Mouse (Mus musculus): ENCODE results near the gene Gm21981. TPM values are rescaled to one million over a fixed set of nuclear protein-coding genes. Genes with fewer than 3 reads are reported as not detected.

Gene Gm21981
- total RNA-seq, 1 experiment from 2014 or later, result 0.41 TPM

DNA sequence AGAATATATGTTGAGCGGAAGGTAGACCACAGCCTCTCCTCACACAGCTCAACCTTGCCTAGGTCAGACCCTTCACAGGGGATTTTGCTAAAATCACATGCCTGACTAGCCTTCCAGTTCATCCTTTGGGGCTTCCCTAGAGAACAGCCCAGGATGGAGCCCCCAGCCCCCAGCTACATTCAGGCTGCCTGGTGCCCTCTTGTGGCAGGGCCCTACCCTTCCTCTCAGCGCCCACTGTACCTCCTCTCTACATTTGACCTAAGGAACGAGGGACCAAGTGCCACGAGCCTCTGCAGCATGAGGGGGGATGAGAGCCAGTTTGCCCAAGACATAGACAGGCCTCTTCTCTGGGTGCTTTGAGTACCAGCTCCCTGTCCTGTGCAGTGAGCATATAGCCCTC lies 10.4 kb upstream of the Gm21981 start:
- no peak for ATAC-seq (replicated peaks; ENCODE audit: low read depth, poor library complexity, severe bottlenecking)

DNA sequence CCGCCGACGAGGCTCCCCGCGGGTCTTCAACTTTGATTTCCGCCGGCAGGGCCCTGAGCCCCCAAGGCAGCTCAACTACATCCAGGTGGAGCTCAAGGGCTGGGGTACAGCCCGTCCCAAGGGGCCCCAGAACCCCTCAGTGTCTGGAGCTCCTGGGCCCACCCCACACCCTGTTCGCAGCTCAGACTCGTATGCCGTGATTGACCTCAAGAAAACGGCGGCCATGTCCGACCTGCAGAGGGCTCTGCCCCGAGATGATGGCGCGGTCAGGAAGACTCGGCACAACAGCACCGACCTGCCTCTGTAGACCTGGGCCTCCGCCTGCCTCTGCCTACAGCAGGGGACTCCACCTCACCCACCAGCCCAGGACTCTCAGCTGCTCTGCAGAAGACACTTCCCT lies 9.3 kb upstream of the Gm21981 start:
- ATAC-seq (replicated peaks; ENCODE audit: low read depth, poor library complexity, severe bottlenecking), result no peak

DNA sequence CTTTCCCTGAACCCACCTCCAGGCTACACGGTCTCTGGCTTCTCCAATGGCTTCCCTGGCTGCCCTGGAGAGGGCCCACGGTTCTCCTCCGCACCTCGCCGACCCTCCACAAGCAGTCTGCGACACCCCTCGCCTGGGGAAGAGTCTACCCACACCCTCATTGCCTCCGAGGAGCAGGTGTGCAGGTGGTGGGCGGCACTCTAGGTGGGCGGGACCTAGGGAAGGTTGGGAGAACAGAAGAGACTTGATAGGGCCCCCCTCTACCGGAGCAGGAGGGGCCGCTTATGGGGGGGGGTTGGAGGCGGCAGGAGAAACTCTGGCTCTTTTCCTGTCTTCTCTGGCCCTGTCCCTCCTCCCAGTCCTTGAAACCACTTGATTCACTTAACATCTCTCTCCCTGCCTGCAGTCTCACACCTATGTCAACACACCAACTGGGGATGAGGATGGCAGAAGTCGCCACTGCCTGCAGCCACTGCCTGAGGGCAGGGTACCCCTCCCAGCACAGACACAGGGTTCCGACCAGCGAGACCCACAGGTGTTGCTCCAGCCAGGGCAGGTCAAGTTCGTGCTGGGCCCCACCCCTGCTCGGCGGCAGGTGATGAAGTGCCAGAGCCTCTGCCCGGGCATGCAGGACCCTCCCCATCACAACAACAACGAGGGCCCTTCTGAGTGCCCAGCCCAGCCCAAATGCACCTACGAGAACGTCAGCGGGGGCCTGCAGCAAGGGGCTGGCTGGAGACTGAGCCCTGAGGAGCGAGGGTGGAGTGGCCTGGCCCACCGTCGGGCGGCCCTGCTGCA lies 8.5 kb upstream of the Gm21981 start:
- no peak for ATAC-seq (replicated peaks; ENCODE audit: low read depth, poor library complexity, severe bottlenecking)

DNA sequence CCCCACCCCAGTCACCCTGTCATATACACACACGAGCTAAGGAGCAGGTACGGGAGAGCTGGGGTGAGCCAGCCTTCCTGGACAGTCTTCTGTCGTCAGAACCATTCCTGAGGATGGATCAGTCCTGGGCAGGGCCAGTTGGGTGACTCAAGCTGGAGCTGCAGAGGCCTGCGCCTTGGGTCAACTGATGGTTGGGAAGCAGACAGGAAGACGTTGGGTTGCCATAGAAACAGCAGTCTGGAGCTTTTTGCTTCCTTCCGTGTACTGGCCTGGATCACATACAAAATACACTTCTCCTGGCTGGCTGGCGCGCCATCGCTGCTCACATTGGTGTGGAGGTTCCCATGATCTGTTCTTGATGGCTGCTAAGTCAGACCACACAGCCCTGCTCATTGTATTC lies 7.5 kb upstream of the Gm21981 start:
- ATAC-seq (replicated peaks; ENCODE audit: low read depth, poor library complexity, severe bottlenecking), result no peak

DNA sequence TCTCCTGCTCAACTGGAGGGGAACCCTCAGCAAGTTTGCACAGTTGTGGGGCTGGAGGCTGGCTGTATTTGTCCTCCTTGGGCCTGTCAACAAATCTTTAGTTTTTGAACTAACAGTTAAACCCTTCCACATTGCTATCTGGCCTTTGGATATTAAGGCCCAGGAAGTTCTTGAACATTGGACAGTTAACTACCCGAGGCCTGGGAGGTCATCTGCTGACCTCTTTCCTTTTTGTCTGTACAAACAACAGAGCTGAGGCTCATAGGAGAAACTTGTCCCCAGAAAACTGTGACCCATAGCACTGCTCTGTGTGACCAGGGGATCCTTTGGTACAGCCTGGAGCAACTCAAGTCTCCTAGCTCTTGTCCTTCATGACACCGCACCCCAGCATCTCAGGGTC lies 4.8 kb upstream of the Gm21981 start:
- ATAC-seq (replicated peaks; ENCODE audit: low read depth, poor library complexity, severe bottlenecking), result no peak

DNA sequence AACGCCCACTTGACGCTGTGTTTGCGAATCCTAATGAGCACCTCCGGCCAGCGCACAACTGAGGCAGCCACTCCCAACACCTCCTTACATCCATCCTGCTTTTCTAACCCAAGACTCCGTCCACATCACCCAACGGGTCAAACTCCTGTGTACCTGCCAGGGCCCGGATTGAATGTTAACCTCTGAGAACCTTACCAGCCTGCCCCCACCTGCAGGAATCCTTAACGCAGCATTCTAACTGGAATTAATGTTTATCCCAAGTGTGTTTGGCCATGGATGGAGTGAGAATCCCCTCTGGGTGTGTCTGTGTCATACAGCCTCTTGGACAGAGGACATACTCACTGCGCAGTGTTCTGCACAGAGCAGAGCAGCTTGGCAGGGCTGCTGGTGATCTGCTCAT lies 3.9 kb upstream of the Gm21981 start:
- ATAC-seq (replicated peaks; ENCODE audit: low read depth, poor library complexity, severe bottlenecking), result no peak

DNA sequence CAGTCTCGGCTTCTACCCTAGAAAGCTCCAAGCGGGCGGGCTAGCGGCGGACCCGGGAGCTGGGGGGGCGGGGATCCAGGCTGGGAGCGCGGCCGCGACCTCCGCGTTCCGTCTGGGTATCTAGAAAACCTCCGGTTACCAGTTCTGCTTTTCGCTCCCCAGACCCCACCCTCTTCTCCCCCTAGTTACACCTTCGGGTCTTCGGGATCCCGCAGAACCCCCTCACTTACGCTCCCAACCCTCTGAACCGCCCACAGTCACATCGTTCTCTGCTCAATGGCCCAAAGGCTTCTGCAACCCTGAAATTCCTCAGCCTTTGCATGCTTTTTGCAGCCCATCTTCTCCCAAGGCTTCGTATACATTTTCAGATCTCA lies 1.1 kb upstream of the Gm21981 start:
- ATAC-seq (replicated peaks; ENCODE audit: low read depth, poor library complexity, severe bottlenecking), result no peak

DNA sequence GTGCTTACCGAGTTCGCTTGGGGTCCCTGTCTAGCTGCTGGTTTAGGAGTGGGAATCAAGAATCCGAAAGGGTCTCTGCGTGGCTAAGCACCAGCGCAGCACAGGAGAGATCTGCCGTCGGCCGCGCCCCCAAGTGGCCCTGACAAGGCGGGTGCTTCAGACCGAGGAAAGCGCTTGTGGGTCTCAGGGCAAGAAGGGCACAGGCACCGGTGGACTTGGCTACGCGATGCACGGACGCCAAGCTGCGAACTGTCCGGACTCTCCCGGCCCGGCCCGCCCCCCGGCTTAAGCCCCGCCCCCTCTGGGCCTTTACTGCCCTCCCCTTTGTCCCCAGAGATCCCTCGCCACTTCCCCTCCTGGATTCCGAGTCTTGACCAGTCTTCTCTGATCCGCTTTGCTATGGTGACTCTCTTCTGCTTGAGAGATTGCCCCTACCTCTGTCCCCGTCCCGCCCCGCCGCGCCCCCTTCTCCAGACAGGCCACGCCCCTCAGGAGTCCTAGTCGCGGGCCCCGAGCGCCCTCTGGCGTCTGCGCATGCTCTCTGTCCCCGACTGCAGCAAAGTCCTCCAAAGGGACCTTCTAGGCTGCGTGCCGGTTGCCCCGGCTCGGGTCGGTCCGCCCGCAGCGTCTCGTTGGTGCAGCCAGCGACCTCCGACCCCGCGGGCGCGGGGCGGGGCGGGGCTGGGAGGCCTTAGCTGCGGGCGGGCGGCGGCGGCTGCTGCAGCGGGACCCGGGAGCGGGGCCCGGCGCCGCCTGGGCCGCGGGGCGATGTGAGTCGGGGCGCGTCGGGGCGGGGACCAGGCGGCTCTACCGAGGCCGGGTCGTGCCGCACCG lies 465 bp upstream of the Gm21981 start, which contains the start of gene Prickle4:
Gene Prickle4, minus strand, starts transcription at position 234 of the 834 bp plus-strand sequence.
- ATAC-seq (replicated peaks; ENCODE audit: low read depth, poor library complexity, severe bottlenecking), result peak; percentile 91

DNA sequence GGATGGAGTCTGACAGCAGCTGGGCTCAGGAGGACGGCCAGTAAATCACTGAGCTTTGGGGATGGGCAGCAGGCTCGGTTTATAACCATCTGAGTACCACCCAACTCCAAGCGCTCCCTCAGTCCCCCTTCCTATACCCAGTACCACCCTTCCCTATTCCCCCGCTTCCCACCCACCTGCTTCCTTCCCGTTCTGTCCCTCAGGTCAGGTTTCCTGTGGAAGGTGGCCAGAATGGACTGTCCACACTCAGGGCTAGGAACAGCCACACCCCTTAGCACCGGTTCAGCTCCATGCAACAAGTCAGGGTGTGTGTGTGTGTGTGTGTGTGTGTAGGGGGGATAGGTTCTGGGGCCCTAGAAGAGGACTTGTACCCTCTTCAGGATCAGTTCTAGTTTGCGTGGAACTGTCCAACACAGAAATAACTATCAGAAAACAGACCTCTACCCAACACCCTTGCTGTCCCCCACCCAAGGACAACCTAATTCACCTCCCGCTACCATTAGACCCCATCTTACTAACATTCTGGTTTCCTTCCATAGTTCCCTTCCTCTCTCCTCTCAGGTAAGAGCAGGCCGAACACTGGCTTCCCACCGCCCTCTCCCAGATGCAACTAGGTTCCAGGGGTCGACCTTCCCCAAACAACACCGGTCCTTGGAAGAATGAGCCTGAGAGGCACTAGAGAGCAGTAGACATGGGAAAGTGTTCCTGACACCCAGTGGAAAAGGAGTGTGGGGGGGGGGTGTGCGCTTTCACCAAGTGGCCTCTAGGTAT lies 399 bp downstream of the Gm21981 start:
- ATAC-seq (replicated peaks; ENCODE audit: low read depth, poor library complexity, severe bottlenecking), result no peak

DNA sequence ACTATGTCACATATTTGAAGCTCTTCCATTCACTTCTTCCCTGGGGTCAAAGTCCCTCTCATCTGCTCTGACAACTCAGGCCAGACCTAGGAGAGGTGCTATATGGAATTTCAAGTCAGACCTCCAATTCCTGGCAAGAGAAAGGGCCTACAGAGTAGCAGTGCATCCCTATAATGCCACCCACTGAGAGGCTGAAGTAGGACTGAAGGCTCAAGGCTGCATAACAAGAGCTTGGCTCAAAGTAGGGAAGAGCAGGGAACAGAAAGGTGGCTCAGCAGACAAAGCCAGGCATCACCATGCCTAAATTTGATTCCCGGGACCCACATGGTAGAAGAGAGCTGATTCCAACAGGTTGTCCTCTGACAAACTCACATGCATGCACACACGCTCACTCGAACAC lies 2.6 kb downstream of the Gm21981 start:
- ATAC-seq (replicated peaks; ENCODE audit: low read depth, poor library complexity, severe bottlenecking), result no peak

DNA sequence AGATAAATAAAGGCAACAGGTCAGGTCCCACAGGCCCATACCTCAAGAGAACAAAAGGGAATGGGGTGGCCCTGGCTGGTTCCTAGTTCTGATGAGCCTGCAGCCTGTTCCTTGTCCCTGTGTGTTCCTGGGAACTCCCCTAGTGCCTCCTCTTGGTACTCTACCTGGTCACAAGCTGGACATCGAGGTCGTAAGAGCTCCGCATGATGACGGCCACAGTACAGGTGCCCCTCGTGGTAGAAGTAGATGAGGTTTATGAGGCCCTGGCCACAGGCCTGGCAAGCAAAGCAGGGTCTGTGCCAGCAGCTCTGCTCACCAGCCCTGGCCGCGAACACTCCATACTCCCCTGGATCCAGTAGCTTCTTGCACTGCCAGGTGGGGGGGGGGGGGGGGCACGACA lies 4.4 kb downstream of the Gm21981 start:
- ATAC-seq (replicated peaks; ENCODE audit: low read depth, poor library complexity, severe bottlenecking), result no peak

DNA sequence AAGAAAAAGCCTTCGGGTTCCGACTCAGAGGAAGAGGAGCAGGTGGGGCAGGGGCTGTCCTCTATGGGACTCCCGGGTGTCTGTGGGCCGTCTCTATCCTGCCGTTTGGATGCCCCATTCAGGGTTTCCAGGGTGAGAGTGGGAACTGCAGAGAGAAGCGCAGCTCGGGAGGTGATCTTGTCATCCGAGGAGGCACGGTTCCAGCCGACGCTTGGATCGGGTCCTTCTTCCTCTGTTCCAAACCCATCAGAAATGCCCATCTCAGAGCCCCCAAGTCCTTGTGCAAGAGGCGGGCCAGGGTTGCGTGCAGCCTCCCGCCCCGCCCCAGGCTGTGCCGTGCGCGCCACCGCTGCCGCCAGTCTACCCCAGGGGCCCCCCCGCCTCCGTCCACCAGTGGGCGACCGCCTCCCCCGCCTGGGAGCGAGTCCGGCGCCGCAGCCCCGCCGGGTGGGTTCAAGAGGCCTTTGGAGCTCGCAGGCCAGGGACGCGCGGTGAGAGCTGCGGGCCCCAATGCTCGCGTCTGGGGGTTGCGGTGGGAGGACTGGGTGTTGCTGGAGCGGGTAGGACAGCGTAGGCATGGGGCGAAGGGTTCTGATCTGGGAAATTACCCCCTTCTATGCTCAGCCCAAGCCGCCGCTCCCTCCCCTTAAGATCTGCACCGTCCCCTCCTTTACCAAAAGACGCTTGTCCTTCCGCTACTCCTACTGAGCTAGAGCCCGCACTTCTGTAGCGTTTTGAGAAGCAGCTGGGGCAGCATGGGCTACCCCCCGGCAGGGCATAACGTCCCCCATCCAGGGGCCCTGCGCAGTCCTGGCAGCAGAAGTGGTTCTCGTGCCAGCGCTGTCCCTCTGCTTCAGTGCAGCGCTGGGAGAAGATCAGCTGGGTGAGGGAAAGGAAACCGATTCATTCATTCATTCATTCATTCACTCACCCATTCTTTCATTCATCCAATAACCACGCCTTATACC lies 5.4 kb downstream of the Gm21981 start, which contains the start of gene Frs3:
Gene Frs3, plus strand, starts transcription at position 423 of the 968 bp plus-strand sequence.
- peak; percentile 24 for ATAC-seq (replicated peaks; ENCODE audit: low read depth, poor library complexity, severe bottlenecking)

DNA sequence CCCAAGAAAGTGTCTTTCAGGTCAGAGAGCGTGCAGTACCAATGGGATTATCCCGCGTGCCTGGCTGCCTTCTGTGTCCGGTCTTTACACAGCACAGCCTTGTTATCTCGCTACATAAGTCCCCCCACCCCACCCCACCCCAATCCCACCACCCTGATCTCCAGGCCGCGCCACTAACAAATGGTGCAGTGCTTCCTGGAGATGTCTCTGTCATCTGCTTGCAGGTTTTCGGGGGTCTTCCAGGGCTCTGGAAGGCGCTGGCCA lies 6.0 kb downstream of the Gm21981 start, which contains the start of gene Tomm6:
Gene Tomm6, minus strand, starts transcription at position 43 of the 264 bp plus-strand sequence.
- no peak for ATAC-seq (replicated peaks; ENCODE audit: low read depth, poor library complexity, severe bottlenecking)

DNA sequence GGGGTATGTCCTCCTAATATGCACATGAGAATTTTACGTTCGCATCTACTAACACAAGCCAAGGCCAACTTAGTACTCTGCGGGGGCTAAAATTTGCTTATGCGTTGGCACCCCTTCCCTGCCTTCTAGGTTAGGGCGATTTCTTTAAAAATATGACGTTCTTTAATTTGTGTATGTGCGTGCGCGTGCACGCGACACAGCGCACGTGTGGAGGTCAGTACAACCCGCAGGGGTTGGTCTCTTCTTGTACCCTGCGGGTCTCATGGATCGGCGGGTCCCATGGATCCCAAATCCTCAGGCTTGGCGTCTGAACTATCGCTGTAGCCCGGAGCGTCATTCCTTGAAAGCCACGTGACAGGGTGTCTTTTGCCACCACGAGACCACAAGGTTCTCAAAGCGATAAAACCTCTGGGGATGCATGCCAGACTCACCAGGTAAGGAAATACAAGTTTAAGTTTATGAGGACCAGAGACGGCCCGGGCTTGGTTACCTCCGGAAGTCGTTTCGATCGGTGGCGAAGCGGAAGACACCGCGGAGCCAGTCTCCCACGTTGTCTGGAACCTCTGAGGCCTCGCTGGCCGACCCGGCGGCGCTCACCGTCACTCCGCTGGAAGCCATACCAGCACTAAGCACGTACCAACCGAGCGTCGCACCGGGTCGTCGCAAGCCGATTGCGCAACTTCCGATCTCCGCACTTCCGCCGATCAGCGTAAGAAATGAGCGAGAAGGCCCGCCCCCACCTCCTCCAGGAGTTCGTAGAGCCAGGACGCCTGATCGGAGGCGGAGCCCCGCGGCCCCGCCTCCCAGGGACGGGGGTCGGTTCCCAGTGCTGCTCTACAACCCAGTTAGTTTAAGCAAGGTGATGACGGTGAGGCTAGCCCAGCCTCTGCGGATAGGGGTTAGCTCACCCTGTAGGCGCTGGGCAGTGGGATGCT lies 6.6 kb downstream of the Gm21981 start:
- ATAC-seq (replicated peaks; ENCODE audit: low read depth, poor library complexity, severe bottlenecking), result peak; percentile 88

DNA sequence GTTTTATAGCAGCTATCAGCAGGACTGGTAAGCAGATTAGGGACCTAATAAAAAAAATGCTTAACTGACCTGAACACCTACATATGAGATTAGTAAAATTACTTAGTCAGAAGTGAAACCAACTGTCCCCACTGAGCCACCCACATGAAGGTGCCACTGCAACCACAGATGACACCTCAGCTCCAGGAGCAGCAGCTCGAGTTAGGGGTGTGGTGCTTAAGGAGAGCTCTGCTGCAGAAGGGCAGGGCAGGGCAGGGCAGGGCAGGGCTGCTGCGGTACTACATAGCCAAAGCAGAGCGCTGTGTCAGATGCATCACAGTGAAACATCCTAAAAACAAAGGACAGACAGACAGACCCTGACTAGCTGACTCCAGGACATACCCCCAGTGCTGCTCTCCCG lies 11.4 kb downstream of the Gm21981 start:
- ATAC-seq (replicated peaks; ENCODE audit: low read depth, poor library complexity, severe bottlenecking), result no peak

DNA sequence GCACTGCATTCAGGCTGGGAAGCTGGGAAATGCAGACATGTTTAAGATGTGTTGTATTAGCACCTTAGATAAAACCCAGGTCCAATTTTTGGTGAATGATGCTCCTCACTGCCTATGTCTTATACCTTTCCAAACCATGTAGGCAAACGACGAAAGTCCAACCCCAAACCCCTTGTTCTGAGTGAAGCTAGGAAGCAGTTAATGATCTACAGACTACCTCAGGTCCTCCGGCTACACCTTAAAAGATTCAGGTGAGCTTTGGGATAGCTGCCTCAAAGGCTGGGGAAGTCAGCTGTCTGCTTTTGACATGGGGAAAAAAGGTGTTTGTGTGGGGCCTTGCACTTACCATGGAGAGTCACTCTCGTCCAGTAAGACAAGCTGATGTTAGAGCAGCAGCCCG lies 15.6 kb downstream of the Gm21981 start:
- no peak for ATAC-seq (replicated peaks; ENCODE audit: low read depth, poor library complexity, severe bottlenecking)

DNA sequence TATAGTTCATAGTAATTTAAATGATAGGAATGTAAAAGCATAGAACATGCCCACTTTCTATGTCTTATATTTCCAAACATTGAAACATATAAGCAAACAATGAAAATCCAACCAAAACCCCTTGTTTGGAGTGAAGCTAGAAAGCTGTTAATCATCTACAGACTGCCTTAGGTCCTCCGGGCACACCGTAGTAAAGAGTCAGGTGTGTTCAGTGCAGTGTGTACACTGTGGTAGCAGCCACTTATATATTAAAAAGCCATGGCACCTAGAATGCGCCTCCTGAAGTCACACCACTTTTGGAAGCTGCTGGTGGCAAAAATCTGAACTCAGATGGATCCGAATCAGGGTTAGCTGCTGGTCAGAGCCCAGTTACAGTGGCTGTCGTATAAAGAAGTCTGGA lies 16.0 kb downstream of the Gm21981 start:
- ATAC-seq (replicated peaks; ENCODE audit: low read depth, poor library complexity, severe bottlenecking), result no peak

DNA sequence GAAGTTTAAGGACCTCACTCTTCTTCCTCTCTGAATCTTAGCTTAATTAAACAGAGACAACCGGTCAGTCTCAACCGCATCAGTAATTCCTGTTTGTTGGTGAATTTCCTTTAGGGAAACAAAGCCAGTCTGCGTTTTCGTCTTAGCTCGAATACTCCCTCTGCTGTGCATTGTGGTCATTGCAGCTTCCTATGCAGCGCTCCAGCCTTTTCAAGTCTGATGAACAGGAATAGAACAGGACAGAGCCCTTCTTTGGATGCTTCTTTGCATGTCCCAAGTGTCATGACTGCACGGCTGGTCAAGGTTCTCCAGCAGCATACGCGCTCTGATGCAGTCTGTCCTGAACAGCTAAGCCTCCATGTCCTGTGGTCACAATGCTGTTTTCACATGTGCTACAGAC lies 17.7 kb downstream of the Gm21981 start:
- peak; percentile 73 for ATAC-seq (replicated peaks; ENCODE audit: low read depth, poor library complexity, severe bottlenecking)

Measured in common myeloid progenitor, adult 5-6 weeks (primary cell).